Mouse (Mus musculus) left cerebral cortex, postnatal 25 days (tissue): ENCODE measurements around the gene Nfic. TPM values are rescaled to one million over a fixed set of nuclear protein-coding genes. Genes with fewer than 3 reads are reported as not detected.

Source experiments
- DNase-seq, 2 experiments: peaks; one replicate each; pipeline ENCODE4 v3.0.0; 2022; ENCODE audit warnings: low spot score in 2 of 2, mixed read lengths in 1 of 2
- intact Hi-C: fragments of 180-260 bp; cut with DNase I; formaldehyde crosslinking; loops from one replicate; pipeline ENCODE4 v1.15.1; 2025
- total RNA-seq, 2 experiments: library from RNA; stranded (reverse); gene quantifications; 2 replicates each; pipeline ENCODE4 v1.2.3; 2021

Gene Nfic
- total RNA-seq, 2 experiments from 2014 or later = 81.1 to 87.3 TPM

GRCm38 (mm10) chr10:81399296-81399695 is 56.1 kb downstream of the Nfic start:
- intact Hi-C loops = no loop called here
- no peak for DNase-seq

- no peak for DNase-seq
- intact Hi-C loops = no loop called here
Observed at GRCm38 (mm10) chr10:81396749-81397148, 58.7 kb downstream of the Nfic start.

DNA sequence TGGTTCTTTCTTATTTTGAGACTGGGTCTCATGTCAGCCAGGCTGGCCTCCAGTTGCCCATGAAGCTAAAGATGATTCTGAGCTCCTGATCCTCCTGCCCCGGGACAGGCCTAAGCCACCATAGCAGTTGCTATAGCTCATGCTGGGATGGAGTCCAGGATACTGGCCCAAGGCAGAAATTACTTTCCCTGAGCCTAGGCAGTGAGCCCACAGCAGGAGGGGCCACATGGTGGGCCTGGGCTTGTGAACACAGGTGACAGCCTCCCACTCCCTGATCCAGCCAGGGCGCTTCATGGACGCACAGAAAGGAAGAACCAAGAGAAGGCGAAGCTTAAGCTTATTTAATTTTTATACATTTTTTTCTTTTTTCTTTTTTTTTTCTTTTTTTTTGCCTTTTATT is 59.6 kb downstream of the Nfic start:
- no peak for DNase-seq
- intact Hi-C loops = no loop called here

GRCm38 (mm10) chr10:81395127-81395526 is 60.3 kb downstream of the Nfic start:
- intact Hi-C loops = no loop called here
- DNase-seq = peak in 1 of 2 experiments; percentile 61

DNA sequence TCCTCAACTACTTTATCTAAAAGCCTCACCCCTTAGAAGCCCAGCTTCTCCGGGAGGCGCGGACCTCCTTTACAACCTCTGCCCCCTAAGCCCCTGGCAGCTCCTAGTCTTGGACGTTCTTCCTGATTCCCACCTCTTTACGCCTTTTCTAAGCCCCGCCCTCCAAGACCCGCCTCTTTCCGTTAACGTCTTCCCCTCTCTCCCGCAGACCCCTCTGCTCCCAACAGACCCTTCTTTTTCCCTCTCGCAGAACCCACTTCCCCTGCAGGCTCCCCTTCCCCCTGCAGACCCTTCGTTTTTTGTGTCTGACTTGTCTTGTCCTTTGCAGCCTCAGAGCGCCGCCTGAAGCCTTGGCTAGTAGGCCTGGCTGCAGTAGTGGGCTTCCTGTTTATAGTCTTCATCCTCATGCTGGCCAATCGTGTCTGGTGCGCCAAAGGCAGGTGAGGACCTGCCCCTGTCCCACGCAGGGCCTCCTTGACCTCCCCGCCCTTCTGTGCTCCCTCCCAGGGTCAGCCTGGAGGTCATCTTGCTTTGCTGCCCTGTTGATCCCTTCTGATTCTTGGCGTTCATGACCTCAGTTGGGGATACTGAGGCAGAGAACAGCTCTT is 61.9 kb downstream of the Nfic start:
- intact Hi-C loops = no loop called here
- DNase-seq = no peak

DNA sequence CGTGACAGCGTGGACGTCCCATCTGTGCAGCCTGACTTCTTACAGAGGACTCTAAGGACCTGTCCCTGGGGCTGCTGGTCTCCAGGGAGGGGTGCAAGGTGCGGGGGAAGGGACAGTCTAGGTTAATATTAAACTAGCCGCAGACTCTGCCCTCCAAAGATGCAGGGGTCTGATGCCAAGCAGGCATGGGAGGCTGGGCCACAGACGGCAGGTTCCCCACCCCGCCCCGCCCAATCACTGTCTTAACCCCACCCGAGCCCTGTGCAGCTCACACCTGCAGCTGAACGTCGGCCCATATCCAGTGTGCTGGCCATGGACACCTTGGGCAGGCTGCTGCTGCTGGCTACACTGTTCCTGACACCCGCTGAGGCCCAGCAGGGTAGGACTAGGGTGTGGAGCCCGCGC is 62.7 kb downstream of the Nfic start, which contains the start of gene Smim24:
TSS of gene Smim24 (plus strand) at position 271 of the 405 bp plus-strand sequence.
- intact Hi-C loops = no loop called here
- no peak for DNase-seq

- intact Hi-C loops = no loop called here
- DNase-seq = no peak
Observed at GRCm38 (mm10) chr10:81392270-81392669, 63.2 kb downstream of the Nfic start.

DNA sequence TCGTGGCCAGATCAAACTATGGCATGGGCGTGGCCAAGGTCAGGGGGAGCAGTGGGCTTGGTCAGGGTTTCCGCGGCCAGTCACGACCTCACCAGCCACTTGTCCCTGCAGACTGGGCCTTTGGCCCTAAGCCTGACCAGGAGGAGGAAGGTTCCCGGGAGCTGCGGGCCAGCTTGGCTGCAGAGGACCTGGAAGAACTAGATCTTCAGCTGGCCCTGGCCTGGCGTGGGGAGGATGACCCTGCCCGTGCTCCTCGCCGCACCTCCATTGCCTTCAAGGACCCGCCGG is 64.8 kb downstream of the Nfic start:
- intact Hi-C loops = no loop called here
- DNase-seq = no peak

DNA sequence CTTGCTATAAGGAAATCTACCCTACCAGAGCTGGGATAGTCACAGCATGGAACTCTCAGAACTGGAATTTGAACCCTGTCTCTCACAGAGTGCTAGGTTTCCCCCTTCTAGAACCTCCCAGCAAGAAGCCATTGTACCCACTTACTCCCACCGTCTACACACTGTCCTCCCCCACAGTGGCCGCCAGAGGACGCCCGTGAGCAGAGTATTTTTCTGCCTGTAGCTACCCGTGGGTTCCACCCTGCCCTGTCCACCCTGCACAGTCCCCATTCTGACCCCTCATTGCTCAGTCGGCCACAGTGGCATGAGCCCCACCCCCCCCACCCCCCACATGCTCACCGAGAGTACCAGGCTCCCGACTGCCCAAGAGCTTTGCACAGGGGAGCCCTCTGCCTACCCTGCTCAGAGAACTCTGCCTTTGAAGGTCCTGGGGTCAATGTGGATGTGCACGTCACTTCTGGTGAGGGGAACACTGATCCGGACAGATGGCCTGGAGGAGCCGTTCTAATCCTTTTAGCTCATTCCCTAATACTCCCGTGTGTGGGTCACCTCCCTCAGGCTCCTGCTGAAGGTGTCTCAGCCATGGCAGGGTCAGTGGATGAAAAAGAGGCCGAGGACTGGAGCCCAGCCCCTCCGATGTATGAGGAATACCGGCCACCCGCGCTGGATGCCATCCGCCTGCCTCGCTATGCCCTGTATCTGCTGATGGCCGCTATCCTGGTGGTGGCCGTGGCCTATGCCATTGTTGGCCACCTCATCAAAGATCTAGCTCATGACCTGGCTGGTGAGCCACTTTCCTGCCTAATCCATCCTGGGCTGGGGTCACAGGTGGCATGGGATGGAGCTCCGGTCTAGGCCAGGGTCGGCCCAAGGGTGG is 65.4 kb downstream of the Nfic start:
- DNase-seq = peak; percentile 70 to 76
- intact Hi-C loops = loop anchor here (1.0 kb wide), 1 partner anchor 60 kb away; no protein-coding TSS in a partner anchor

- intact Hi-C loops = loop anchor here (1.0 kb wide), 1 partner anchor 61 kb away; no protein-coding TSS in a partner anchor
- no peak for DNase-seq
Observed at GRCm38 (mm10) chr10:81389373-81389772, 66.1 kb downstream of the Nfic start.

DNA sequence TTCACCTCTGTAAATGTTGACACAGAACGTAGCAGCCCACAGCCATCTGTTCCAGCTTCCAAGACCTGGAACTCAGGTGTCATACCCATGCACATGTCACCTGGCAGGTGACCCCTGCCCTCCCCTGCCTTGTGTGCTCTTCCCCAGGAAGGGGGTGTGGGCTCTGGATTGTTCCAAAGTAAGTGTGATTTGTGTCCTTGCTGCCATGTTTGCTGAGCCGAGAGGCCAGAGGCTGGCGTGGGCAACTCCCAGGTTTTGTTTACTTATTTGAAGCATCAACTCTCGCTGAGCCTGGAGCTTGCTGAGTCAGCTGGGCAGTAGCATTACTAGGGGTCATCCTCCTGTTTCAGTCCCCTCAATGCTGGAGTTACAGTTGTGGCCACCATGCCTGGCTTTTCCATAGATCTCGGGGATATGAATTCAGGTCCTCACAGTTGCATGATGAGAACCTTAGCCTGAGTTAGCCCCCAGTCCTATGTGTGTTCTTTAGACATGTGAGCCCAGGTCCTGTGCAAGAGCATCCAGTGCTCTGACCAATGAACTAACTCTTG is 66.9 kb downstream of the Nfic start, which contains the start of gene Gm48552:
TSS of gene Gm48552 (plus strand) at position 501 of the 551 bp plus-strand sequence.
- DNase-seq = no peak
- intact Hi-C loops = loop anchor here (1.0 kb wide), 1 partner anchor 62 kb away; no protein-coding TSS in a partner anchor

- DNase-seq = no peak
- intact Hi-C loops = no loop called here
Observed at GRCm38 (mm10) chr10:81387716-81388115, 67.7 kb downstream of the Nfic start.

GRCm38 (mm10) chr10:81385603-81386306 is 69.7 kb downstream of the Nfic start:
- intact Hi-C loops = no loop called here
- DNase-seq = no peak

GRCm38 (mm10) chr10:81384605-81384982 is 70.8 kb downstream of the Nfic start:
- intact Hi-C loops = no loop called here
- no peak for DNase-seq

DNA sequence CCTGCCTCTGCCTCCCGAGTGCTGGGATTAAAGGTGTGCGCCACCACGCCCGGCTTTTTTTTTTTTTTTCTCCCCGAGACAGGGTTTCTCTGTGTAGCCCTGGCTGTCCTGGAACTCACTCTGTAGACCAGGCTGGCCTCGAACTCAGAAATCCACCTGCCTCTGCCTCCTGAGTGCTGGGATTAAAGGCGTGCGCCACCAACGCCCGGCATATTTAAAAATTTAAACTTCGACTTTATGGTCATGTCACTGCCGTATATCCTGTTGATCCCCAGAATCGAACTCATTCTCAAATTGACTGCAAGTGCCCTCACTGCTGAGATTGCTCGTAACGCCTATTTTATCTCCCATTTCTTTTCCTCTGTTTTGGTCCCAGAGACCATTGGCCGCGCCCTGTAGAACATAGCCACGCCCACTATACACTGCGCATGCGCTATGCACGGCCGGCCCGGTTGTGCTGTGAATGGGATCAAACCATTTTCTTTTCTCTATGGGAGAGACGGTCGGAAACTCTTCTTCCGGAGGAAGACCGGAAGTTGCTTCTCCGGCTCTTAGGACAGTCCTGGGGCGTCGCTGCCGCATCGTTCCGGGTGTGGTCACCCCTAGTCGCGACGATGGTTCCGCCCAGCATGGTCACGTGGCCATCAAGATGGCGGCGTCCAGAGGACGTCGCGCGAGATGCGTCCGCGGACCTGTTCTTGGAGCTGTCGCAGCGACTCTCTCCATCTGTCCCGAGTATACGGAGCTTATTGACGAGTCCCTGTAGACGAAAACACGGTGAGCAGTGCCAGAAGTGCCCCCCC is 71.4 kb downstream of the Nfic start, which contains the start of the genes Dohh and Gm48551:
TSS of gene Dohh (plus strand) at position 627 of the 803 bp plus-strand sequence.
TSS of gene Gm48551 (plus strand) at position 665 of the 803 bp plus-strand sequence.
- peak; percentile 98 to 99 for DNase-seq
- intact Hi-C loops = no loop called here

- no peak for DNase-seq
- intact Hi-C loops = no loop called here
Observed at GRCm38 (mm10) chr10:81382039-81382438, 73.4 kb downstream of the Nfic start.

DNA sequence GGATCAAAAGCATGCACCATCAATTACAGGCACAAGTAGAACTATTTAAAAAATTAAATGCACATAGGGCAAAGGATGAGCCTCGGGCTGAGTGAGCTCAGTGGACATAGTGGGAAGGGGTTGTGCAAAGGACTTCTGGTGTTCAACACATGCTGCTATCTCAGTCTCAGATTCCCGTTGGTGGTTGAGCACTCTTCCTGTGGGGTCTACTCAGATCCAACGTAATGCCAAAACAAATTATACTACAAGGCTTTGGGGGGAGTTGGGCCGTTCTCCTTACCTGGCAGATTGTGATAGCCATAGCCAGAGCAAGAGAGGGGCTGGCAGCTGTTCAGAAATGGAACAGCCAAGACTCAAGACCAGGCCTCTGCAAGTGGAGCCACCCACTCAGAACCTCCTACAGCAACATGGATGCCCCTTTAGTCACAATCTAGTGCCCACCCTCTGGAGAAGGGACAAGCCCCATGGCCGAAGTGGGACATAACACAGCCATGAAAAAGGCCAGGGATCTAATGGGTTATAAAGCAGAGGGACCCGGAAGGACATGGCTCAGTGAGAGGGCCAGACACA is 75.5 kb downstream of the Nfic start:
- no peak for DNase-seq
- intact Hi-C loops = no loop called here

- intact Hi-C loops = no loop called here
Observed at GRCm38 (mm10) chr10:81379183-81379553, 76.3 kb downstream of the Nfic start.

More at GRCm38 (mm10) chr10:81379183-81379553, 76.3 kb downstream of the Nfic start:
- DNase-seq = no peak
